Mouse (Mus musculus): ENCODE measurements at regions not wholly inside any gene's neighbourhood (a gene's known extent, or its start where the extent isn't known, plus 50 kb on each side); places are given as distances from the start of the nearest gene placed in this dataset.

GRCm38 (mm10) chr9:90556742-90557141 lies 286.1 kb upstream of the Tbc1d2b start:
- TF ChIP-seq GATA1 (IDR thresholded peaks at IDR 0.05; ENCODE audit: low read depth, low read length) (no peak), USF2 (IDR thresholded peaks at IDR 0.05; ENCODE audit: borderline replicate concordance in 1 of 2, insufficient read depth in 1 of 2, low read depth in 1 of 2, low read length in 2 of 2) (no peak), MEF2A (IDR thresholded peaks at IDR 0.05; ENCODE audit: extremely low read depth, insufficient replicate concordance, low read depth, low read length, poor library complexity, severe bottlenecking) (no peak), MAX (IDR thresholded peaks at IDR 0.05; ENCODE audit: low read length) (no peak), HCFC1 (IDR thresholded peaks at IDR 0.05; ENCODE audit: low read depth, low read length) (no peak), BHLHE40 (IDR thresholded peaks at IDR 0.05; ENCODE audit: borderline replicate concordance, low read depth, low read length) (no peak), MYC (IDR thresholded peaks at IDR 0.05; ENCODE audit: low read depth, low read length) (no peak), CTCF (IDR thresholded peaks at IDR 0.05 in 2 of 3, conservative IDR thresholded peaks at IDR 0.05 in 1 of 3; ENCODE audit: control insufficient read depth in 1 of 3, insufficient read depth in 1 of 3, low read depth in 2 of 3, low read length in 3 of 3, poor library complexity in 1 of 3, severe bottlenecking in 1 of 3) (no peak), GABPA (IDR thresholded peaks at IDR 0.05; ENCODE audit: low read depth, low read length) (no peak), MAZ (IDR thresholded peaks at IDR 0.05; ENCODE audit: low read depth, low read length) (no peak), ZKSCAN1 (IDR thresholded peaks at IDR 0.05; ENCODE audit: low read depth, low read length) (no peak), ZMIZ1 (IDR thresholded peaks at IDR 0.05; ENCODE audit: low read depth, low read length) (no peak), TCF12 (IDR thresholded peaks at IDR 0.05; ENCODE audit: low read depth, low read length) (no peak), RAD21 (IDR thresholded peaks at IDR 0.05; ENCODE audit: low read depth, low read length) (no peak), SMC3 (IDR thresholded peaks at IDR 0.05; ENCODE audit: low read depth, low read length) (no peak), MXI1 (IDR thresholded peaks at IDR 0.05; ENCODE audit: low read depth, low read length) (no peak), CHD2 (IDR thresholded peaks at IDR 0.05; ENCODE audit: low read length) (no peak)
- H3K4me3 ChIP-seq (ENCODE audit: control insufficient read depth in 1 of 2, insufficient read depth in 1 of 2, low read depth in 2 of 2, low read length in 2 of 2): no peak overlapping the region
- H3K27ac ChIP-seq (ENCODE audit: control insufficient read depth, low read depth, low read length): no peak overlapping the region
- H3K9me3 ChIP-seq (replicated peaks; ENCODE audit: insufficient read depth, low read length): no peaks in the 10 kb centered on the region; the same call in 1 of the 2 replicates
- no peaks in the 10 kb centered on the region for H3K79me2 ChIP-seq (ENCODE audit: control insufficient read depth, insufficient read depth, low read length, poor library complexity)
- H3K27me3 ChIP-seq (ENCODE audit: control insufficient read depth in 1 of 2, insufficient read depth in 2 of 2, low read length in 2 of 2): no peaks in the 10 kb centered on the region
- no peaks in the 10 kb centered on the region for H3K36me3 ChIP-seq (ENCODE audit: control insufficient read depth in 1 of 2, insufficient read depth in 2 of 2, low read length in 2 of 2)
- no peak for DNase-seq (ENCODE audit: low read depth, low spot score)
- H3K4me1 ChIP-seq (ENCODE audit: control insufficient read depth in 1 of 2, insufficient read depth in 2 of 2, low read length in 2 of 2): no peaks in the 10 kb centered on the region
- H3K9ac ChIP-seq (ENCODE audit: control insufficient read depth, low read depth, low read length, poor library complexity, severe bottlenecking): no peak overlapping the region

DNA sequence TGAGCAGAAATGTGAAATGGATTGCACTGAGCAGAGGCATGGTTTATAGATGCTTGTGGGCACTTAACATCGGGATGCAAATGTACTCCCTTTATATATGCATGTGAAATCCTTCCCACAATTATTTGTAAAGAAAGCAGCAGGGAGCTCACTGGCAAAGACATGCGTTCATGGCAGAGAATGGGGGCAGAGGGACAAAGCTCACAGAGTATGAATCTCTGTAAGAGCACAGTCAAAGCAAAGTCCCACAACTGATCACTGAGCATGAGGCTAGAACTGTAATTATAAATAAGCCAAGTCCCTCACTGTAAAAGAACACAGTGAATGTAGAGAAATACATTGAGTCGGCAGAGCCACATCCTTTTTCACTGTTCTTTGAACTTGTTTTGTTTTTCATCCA lies 285.6 kb upstream of the Tbc1d2b start:
- Histone ChIP-seq H3K36me3 (ENCODE audit: control insufficient read depth in 1 of 2, insufficient read depth in 2 of 2, low read length in 2 of 2) (no peaks in the 10 kb centered on the region), H3K9ac (ENCODE audit: control insufficient read depth, low read depth, low read length, poor library complexity, severe bottlenecking) (no peak overlapping the region), H3K27me3 (ENCODE audit: control insufficient read depth in 1 of 2, insufficient read depth in 2 of 2, low read length in 2 of 2) (no peaks in the 10 kb centered on the region)

More for the DNA sequence above, 285.6 kb upstream of the Tbc1d2b start:
- H3K27ac ChIP-seq (ENCODE audit: control insufficient read depth, low read depth, low read length): no peak overlapping the region
- H3K4me1 ChIP-seq (ENCODE audit: control insufficient read depth in 1 of 2, insufficient read depth in 2 of 2, low read length in 2 of 2): no peaks in the 10 kb centered on the region
- TF ChIP-seq ZC3H11A (IDR thresholded peaks at IDR 0.05; ENCODE audit: low read depth, low read length) (no peak), EP300 (IDR thresholded peaks at IDR 0.05; ENCODE audit: low read depth in 1 of 2, low read length in 2 of 2) (no peak), GATA1 (IDR thresholded peaks at IDR 0.05; ENCODE audit: low read depth, low read length) (no peak), NRF1 (IDR thresholded peaks at IDR 0.05; ENCODE audit: insufficient read depth, low read depth, low read length, poor library complexity, severe bottlenecking) (no peak), POLR2AphosphoS2 (IDR thresholded peaks at IDR 0.05; ENCODE audit: low read length) (no peak), CTCF (IDR thresholded peaks at IDR 0.05 in 2 of 3, conservative IDR thresholded peaks at IDR 0.05 in 1 of 3; ENCODE audit: control insufficient read depth in 1 of 3, insufficient read depth in 1 of 3, low read depth in 2 of 3, low read length in 3 of 3, poor library complexity in 1 of 3, severe bottlenecking in 1 of 3) (no peak), NELFE (IDR thresholded peaks at IDR 0.05; ENCODE audit: low read depth, low read length) (no peak), ZNF384 (IDR thresholded peaks at IDR 0.05; ENCODE audit: low read depth, low read length) (no peak), POLR2A (IDR thresholded peaks at IDR 0.05; ENCODE audit: control insufficient read depth in 1 of 2, insufficient read depth in 1 of 2, low read depth in 1 of 2, low read length in 2 of 2, poor library complexity in 1 of 2) (no peak), USF2 (IDR thresholded peaks at IDR 0.05; ENCODE audit: borderline replicate concordance in 1 of 2, insufficient read depth in 1 of 2, low read depth in 1 of 2, low read length in 2 of 2) (no peak)
- H3K79me2 ChIP-seq (ENCODE audit: control insufficient read depth, insufficient read depth, low read length, poor library complexity): no peaks in the 10 kb centered on the region
- no peaks in the 10 kb centered on the region; the same call in 1 of the 2 replicates for H3K9me3 ChIP-seq (replicated peaks; ENCODE audit: insufficient read depth, low read length)
- DNase-seq (ENCODE audit: low read depth, low spot score): no peak
- no peak overlapping the region for H3K4me3 ChIP-seq (ENCODE audit: control insufficient read depth in 1 of 2, insufficient read depth in 1 of 2, low read depth in 2 of 2, low read length in 2 of 2)
